Mouse (Mus musculus): Measurements from ENCODE around the gene Herc6.
"Not testable (repeated sequence)": the region's sequence is repeated elsewhere in the genome, so short reads cannot be mapped to it uniquely, and the experiment has no call there.

The Herc6 gene

GRCm38 (mm10) chr6:57580881-57581548 is at the start of gene Herc6:
Herc6 (plus strand) TSS chr6:57581000.
- DNase-seq (ENCODE audit: extremely low read depth, low read depth), result peak; percentile 63

GRCm38 (mm10) chr6:57531011-57531410 is 49.8 kb upstream of the Herc6 start:
- no peak for DNase-seq (ENCODE audit: extremely low read depth, low read depth)

- DNase-seq (ENCODE audit: extremely low read depth, low read depth), result no peak
Measured at GRCm38 (mm10) chr6:57531441-57531840, 49.4 kb upstream of the Herc6 start.

GRCm38 (mm10) chr6:57532022-57532421 is 48.8 kb upstream of the Herc6 start:
- no peak for DNase-seq (ENCODE audit: extremely low read depth, low read depth)

- DNase-seq (ENCODE audit: extremely low read depth, low read depth), result peak; percentile 38
Measured at GRCm38 (mm10) chr6:57533410-57533809, 47.4 kb upstream of the Herc6 start.

GRCm38 (mm10) chr6:57534231-57534610 is 46.6 kb upstream of the Herc6 start:
- no peak for DNase-seq (ENCODE audit: extremely low read depth, low read depth)

GRCm38 (mm10) chr6:57534611-57535286 is 46.1 kb upstream of the Herc6 start:
- DNase-seq (ENCODE audit: extremely low read depth, low read depth), result peak; percentile 41

GRCm38 (mm10) chr6:57535386-57535936 is 45.3 kb upstream of the Herc6 start, which contains the start of gene Ppm1k:
Ppm1k (minus strand) TSS chr6:57535468.
- peak; percentile 98 for DNase-seq (ENCODE audit: extremely low read depth, low read depth)

GRCm38 (mm10) chr6:57535971-57536669 is 44.7 kb upstream of the Herc6 start:
- peak; percentile 25 for DNase-seq (ENCODE audit: extremely low read depth, low read depth)

- no peak for DNase-seq (ENCODE audit: extremely low read depth, low read depth)
Measured at GRCm38 (mm10) chr6:57537887-57538286, 42.9 kb upstream of the Herc6 start.

GRCm38 (mm10) chr6:57540950-57541498 is 39.8 kb upstream of the Herc6 start:
- no peak for DNase-seq (ENCODE audit: extremely low read depth, low read depth)

GRCm38 (mm10) chr6:57541737-57542335 is 39.0 kb upstream of the Herc6 start:
- DNase-seq (ENCODE audit: extremely low read depth, low read depth), result peak; percentile 56

GRCm38 (mm10) chr6:57543591-57543990 is 37.2 kb upstream of the Herc6 start:
- DNase-seq (ENCODE audit: extremely low read depth, low read depth), result not testable (repeated sequence)

GRCm38 (mm10) chr6:57544866-57545265 is 35.9 kb upstream of the Herc6 start:
- no peak for DNase-seq (ENCODE audit: extremely low read depth, low read depth)

GRCm38 (mm10) chr6:57551211-57551796 is 29.5 kb upstream of the Herc6 start:
- no peak for DNase-seq (ENCODE audit: extremely low read depth, low read depth)

GRCm38 (mm10) chr6:57557796-57558317 is 22.9 kb upstream of the Herc6 start:
- no peak for DNase-seq (ENCODE audit: extremely low read depth, low read depth)

- no peak for DNase-seq (ENCODE audit: extremely low read depth, low read depth)
Measured at GRCm38 (mm10) chr6:57563454-57563853, 17.3 kb upstream of the Herc6 start.

- DNase-seq (ENCODE audit: extremely low read depth, low read depth), result no peak
Measured at GRCm38 (mm10) chr6:57565452-57565851, 15.3 kb upstream of the Herc6 start.

GRCm38 (mm10) chr6:57567630-57568029 is 13.2 kb upstream of the Herc6 start:
- peak; percentile 19 for DNase-seq (ENCODE audit: extremely low read depth, low read depth)

GRCm38 (mm10) chr6:57570170-57570974 is 10.4 kb upstream of the Herc6 start:
- DNase-seq (ENCODE audit: extremely low read depth, low read depth), result peak; percentile 40
